Mouse (Mus musculus): ENCODE measurements around the gene Serpina9.

DNA sequence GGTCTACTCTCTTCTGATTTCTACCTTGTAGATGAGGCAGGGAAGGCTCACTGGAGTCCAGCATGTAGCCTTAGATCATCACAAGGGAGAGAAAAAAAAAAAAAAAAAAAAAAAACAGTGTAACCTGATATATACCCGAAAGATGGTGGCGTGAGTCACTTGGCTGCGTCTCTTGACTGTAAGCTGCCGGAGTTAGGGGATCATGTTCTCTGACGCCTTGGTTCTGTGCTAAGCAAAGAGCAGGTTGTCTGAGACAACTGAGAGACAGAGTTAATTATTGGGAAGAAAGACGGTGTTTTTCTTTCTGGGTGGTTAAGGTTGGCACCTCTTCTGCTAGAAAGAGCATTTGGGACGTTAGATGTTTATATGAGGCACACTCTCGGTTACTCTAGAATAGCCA, 50.7 kb downstream of the Serpina9 start:
- no peak for TF ChIP-seq USF2 (IDR thresholded peaks at IDR 0.05; ENCODE audit: borderline replicate concordance in 1 of 2, insufficient read depth in 1 of 2, low read depth in 1 of 2, low read length in 2 of 2)
- TF ChIP-seq ELF1 (IDR thresholded peaks at IDR 0.05; ENCODE audit: low read depth, low read length), result no peak
- no peak for TF ChIP-seq NRF1 (IDR thresholded peaks at IDR 0.05; ENCODE audit: insufficient read depth, low read depth, low read length, poor library complexity, severe bottlenecking)
- no peak for TF ChIP-seq SMC3 (IDR thresholded peaks at IDR 0.05; ENCODE audit: low read depth, low read length)
- no peak for TF ChIP-seq TBP (IDR thresholded peaks at IDR 0.05; ENCODE audit: low read depth, low read length)
- no peak for TF ChIP-seq CHD1 (IDR thresholded peaks at IDR 0.05; ENCODE audit: low read depth, low read length)
- no peak for TF ChIP-seq GATA1 (IDR thresholded peaks at IDR 0.05; ENCODE audit: low read depth, low read length)
